Mouse (Mus musculus) spleen, adult 2 months (tissue): ENCODE data around the gene Fam208b. TPM values are rescaled to one million over a fixed set of nuclear protein-coding genes. Genes with fewer than 3 reads are reported as not detected.

Experiments used
- DNase-seq, 2 experiments: peaks; one replicate each; pipeline versions ENCODE4 v3.0.0 to v3.0.0-alpha.2; 2012 to 2021; ENCODE audit warnings: low spot score in 2 of 2, low read depth in 1 of 2
- H3K27ac ChIP-seq: fragments of 200-500 bp; 2 replicates; pipeline ENCODE4 v1.5.1; 2012; ENCODE audit warnings: low read length, inconsistent platforms; ENCODE audit not compliant: insufficient read depth
- H3K27me3 ChIP-seq: fragments of 200-500 bp; 2 replicates; pipeline ENCODE4 v1.6.1; 2012; ENCODE audit warnings: mild to moderate bottlenecking, moderate library complexity, low read length, inconsistent platforms; ENCODE audit not compliant: control insufficient read depth, insufficient read depth
- H3K36me3 ChIP-seq: fragments of 200-500 bp; 2 replicates; pipeline ENCODE4 v1.6.1; 2012; ENCODE audit warnings: mild to moderate bottlenecking, low read length, inconsistent platforms; ENCODE audit not compliant: control insufficient read depth, insufficient read depth
- H3K4me1 ChIP-seq: fragments of 200-500 bp; 2 replicates; pipeline ENCODE4 v1.6.1; 2011; ENCODE audit warnings: inconsistent platforms; ENCODE audit not compliant: control insufficient read depth, insufficient read depth, insufficient read length
- H3K4me3 ChIP-seq: fragments of 200-500 bp; 2 replicates; pipeline ENCODE4 v1.5.1; 2011; ENCODE audit warnings: mild to moderate bottlenecking, inconsistent platforms; ENCODE audit not compliant: insufficient read depth, insufficient read length; ENCODE audit errors: extremely low read depth
- CTCF ChIP-seq: fragments of 200-500 bp; IDR thresholded peaks from 2 replicates; pipeline ENCODE4 v1.5.1; 2011; ENCODE audit warnings: mild to moderate bottlenecking, inconsistent platforms; ENCODE audit not compliant: insufficient read depth, insufficient read length, insufficient replicate concordance; ENCODE audit errors: extremely low read depth
- POLR2A ChIP-seq: fragments of 200-500 bp; IDR thresholded peaks from 2 replicates; pipeline ENCODE4 v1.6.1; 2011; ENCODE audit warnings: low read depth, low read length, inconsistent platforms
- WGBS: fragments of 180-500 bp; shearing (Covaris S2); methylation state at CpG from one replicate; pipeline ENCODE4 v1.1.7; 2018; 5-methylcytosine and 5-hydroxymethylcytosine counted together
- polyA plus RNA-seq: library from polyadenylated mRNA; depleted of rRNA; stranded (reverse); fragments of >200 nt; gene quantifications from 2 replicates; pipeline ENCODE4 v1.2.3, GENCODE M21; 2012

Gene Fam208b
- polyA plus RNA-seq, 1 experiment, result 3.1 TPM

DNA sequence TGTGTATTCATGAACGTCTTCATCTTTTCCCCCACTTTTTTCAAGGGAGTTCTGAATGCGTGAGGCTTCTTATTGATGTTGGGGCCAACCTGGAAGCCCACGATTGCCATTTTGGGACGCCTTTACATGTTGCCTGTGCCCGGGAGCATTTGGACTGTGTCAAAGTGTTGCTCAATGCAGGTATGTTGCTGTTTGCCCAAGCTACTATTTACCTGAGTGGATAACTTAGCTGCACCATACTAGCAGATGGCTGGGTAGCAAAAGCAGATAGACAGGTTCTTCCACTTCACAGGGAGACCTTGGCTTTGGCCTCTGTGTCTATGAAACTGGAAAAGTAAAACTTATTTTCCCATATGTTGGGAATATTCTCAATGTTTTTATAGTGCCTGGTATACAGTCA is 34.0 kb upstream of the Fam208b start:
- Histone ChIP-seq H3K4me1 (no peaks in the 10 kb centered on the region), H3K4me3 (no peak overlapping the region), H3K27ac (no peak overlapping the region), H3K27me3 (no peaks in the 10 kb centered on the region), H3K36me3 (peaks cover 22% of the 10 kb centered on the region)
- no peak for DNase-seq
- no peak for TF ChIP-seq POLR2A
- TF ChIP-seq CTCF, result no peak
- WGBS, result 93% methylated on average over 5 of the region's 5 CpGs

GRCm38 (mm10) chr13:3642538-3642937 is 31.6 kb upstream of the Fam208b start:
- Histone ChIP-seq H3K4me1 (no peaks in the 10 kb centered on the region), H3K4me3 (no peak overlapping the region), H3K27ac (no peak overlapping the region), H3K36me3 (peaks cover 16% of the 10 kb centered on the region), H3K27me3 (no peaks in the 10 kb centered on the region)
- TF ChIP-seq CTCF, result no peak
- TF ChIP-seq POLR2A, result no peak
- 89% methylated on average over 5 of the region's 5 CpGs for WGBS
- no peak for DNase-seq

GRCm38 (mm10) chr13:3642049-3642448 is 31.1 kb upstream of the Fam208b start:
- DNase-seq, result peak in 1 of 2 experiments; percentile 39
- Histone ChIP-seq H3K4me1 (no peaks in the 10 kb centered on the region), H3K36me3 (peaks cover 16% of the 10 kb centered on the region), H3K4me3 (no peak overlapping the region), H3K27ac (no peak overlapping the region), H3K27me3 (no peaks in the 10 kb centered on the region)
- WGBS, result 81% methylated on average over 9 of the region's 9 CpGs
- TF ChIP-seq CTCF (peak; percentile 51; the same call in 1 of the 2 replicates), POLR2A (no peak)

DNA sequence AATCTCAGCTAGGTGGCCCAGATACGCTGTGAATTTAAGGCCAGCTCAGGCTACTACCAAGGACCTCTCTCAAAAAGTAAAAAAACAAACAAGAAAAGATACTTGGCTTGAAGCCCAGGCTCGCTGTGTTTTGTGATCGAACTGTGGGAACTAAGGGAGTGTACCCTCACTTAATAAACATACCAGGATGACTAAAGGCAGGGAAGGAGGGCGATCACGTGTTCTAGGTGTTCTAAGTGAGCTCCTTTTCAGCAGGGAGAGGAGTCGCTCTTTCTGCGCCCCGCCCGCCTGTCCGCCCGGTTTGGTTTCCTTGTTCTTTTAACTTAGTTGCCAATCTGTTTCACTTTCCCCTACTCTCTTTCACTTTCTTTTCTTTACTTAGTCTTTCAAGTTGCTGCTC is 25.9 kb upstream of the Fam208b start:
- 10% methylated on average over 11 of the region's 11 CpGs for WGBS
- Histone ChIP-seq H3K27me3 (no peaks in the 10 kb centered on the region), H3K36me3 (no peaks in the 10 kb centered on the region), H3K4me3 (peak overlapping the region; percentile 59), H3K4me1 (peaks cover 3% of the 10 kb centered on the region; the same call in 1 of the 2 replicates), H3K27ac (peak overlapping the region; percentile 91)
- peak; percentile 36 to 58 for DNase-seq
- TF ChIP-seq POLR2A (no peak; the same call in 1 of the 2 replicates), CTCF (no peak)

DNA sequence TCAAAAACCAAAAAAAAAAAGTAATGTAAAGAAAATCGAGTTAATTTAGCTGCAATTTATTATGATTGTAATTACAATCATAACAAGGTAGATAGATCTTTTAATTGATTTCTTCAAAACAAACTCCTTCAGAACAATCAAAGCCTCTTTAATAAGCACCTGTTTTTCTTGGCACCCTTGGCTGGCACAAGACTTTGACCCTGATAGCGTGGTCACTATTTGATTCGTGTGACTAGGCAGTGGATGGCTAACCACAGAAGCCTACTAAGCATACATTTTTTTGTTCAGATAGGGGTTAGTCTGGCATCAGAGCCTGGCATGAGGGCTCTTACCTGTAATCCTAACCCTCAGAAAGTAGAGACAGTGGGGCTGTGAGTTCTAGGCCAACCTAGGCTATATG is 24.2 kb upstream of the Fam208b start:
- peaks cover 3% of the 10 kb centered on the region; the same call in 1 of the 2 replicates for H3K4me1 ChIP-seq
- no peak for TF ChIP-seq CTCF
- TF ChIP-seq POLR2A, result no peak
- no peaks in the 10 kb centered on the region for H3K27me3 ChIP-seq
- no peaks in the 10 kb centered on the region for H3K36me3 ChIP-seq
- WGBS, result 84% methylated on average over 3 of the region's 3 CpGs
- no peak overlapping the region for H3K27ac ChIP-seq
- no peak overlapping the region for H3K4me3 ChIP-seq
- no peak for DNase-seq

DNA sequence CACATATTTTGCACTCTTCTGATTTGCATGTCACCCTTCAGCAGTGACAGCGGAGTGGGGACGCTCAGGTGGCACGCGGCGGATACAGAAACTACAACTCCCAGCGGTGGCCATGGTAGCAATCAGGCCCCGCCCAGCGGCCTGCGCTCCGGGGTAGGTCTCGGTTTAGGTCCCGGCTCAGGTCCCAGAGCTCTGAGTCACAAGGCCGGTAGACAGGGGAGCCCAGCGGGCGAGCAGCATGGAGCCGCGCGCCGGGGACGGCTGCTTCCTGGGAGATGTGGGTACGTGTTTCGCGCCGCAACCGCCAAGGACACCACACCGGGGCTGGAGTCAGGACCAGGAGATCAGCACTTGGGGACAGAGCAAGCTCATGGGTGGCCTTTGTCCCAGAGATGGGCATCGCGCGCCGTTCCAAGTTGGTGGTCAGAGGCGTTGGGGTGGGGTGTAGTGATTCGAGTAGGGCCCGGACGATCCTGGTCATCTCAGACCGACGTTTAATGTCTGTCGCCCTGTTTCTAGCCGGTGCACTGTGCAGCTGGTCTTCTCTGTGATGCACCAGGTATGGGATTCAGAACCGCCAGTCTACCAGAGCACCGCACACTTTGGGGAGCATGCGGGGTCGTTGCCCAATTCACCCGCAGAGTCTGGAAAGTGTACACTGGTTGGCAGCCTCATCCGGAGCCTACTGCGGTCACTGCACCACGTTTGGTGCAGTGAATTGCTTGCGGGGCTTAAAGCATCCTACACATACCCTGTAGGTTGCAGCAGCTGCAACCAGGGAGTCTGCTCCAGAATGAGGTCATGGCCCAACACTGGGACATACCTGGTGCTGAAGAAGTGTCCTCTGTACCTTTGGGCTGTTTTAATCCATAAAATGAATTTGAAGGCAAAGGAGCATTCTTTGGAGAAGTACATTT is 23.2 kb upstream of the Fam208b start, which contains the start of gene Asb13:
Gene Asb13 (plus strand): TSS at position 138 of the 917 bp plus-strand sequence.
- peak; percentile 75 to 88 for DNase-seq
- peaks cover 3% of the 10 kb centered on the region; the same call in 1 of the 2 replicates for H3K4me1 ChIP-seq
- H3K27me3 ChIP-seq, result no peaks in the 10 kb centered on the region
- H3K36me3 ChIP-seq, result no peaks in the 10 kb centered on the region
- peak within 1 kb of the TSS; percentile 90 for H3K4me3 ChIP-seq
- H3K27ac ChIP-seq, result peak within 1 kb of the TSS; percentile 79
- 2% methylated on average over 47 of the region's 47 CpGs for WGBS
- TF ChIP-seq POLR2A (peak; percentile 73), CTCF (no peak)

DNA sequence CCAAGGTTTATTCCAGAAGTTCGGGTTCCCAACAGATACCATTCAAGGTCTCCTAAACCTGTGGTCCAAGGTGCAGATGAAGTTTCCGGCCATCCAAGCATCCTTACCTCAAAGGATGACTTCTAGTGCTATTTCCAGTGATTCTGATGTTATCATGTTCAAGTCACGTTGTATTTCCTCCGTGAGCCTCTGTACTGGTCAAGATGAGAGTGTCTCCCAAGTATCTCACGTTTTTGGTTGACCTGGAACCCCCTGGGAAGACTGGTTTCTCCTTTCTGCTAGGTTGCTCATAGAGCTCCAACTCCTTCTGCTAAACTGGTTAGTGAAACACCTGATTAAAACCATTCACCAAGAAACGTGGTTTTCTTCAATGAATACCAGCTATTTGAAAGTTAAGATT is 22.2 kb upstream of the Fam208b start:
- Histone ChIP-seq H3K4me3 (no peak overlapping the region), H3K27me3 (no peaks in the 10 kb centered on the region), H3K36me3 (no peaks in the 10 kb centered on the region), H3K27ac (no peak overlapping the region), H3K4me1 (peaks cover 3% of the 10 kb centered on the region; the same call in 1 of the 2 replicates)
- WGBS, result 45% methylated on average over 6 of the region's 6 CpGs
- DNase-seq, result no peak
- TF ChIP-seq CTCF (no peak), POLR2A (no peak)
